Mouse (Mus musculus) stomach, embryonic 16.5 days (tissue): ENCODE measurements around the gene Dock6. TPM values are rescaled to one million over a fixed set of nuclear protein-coding genes. Genes with fewer than 3 reads are reported as not detected.
"Not testable (repeated sequence)": the region's sequence is repeated elsewhere in the genome, so short reads cannot be mapped to it uniquely, and the experiment has no call there.

ENCODE experiments used
- ATAC-seq: fragments of 200-750 bp; cut with Nextera tagmentation; 2 replicates; pipeline ENCODE4 v1.8.0; 2017; ENCODE audit warnings: moderate number of reproducible peaks, moderate TSS enrichment; ENCODE audit not compliant: insufficient read depth, low FRiP score
- H3K27ac ChIP-seq: fragments of 300-500 bp; sonication (generic); 2 replicates; pipeline ENCODE4 v1.5.1; 2014; ENCODE audit warnings: low read length
- H3K27me3 ChIP-seq: fragments of 300-500 bp; sonication (generic); 2 replicates; pipeline ENCODE4 v1.6.1; 2014; ENCODE audit warnings: low read length, control low read depth, mixed read lengths; ENCODE audit not compliant: control insufficient read depth, insufficient read depth
- H3K36me3 ChIP-seq: fragments of 300-500 bp; sonication (generic); 2 replicates; pipeline ENCODE4 v1.6.1; 2014; ENCODE audit warnings: low read length; ENCODE audit not compliant: control insufficient read depth, insufficient read depth
- H3K4me1 ChIP-seq: fragments of 300-500 bp; sonication (generic); 2 replicates; pipeline ENCODE4 v1.6.1; 2014; ENCODE audit warnings: low read length, control low read depth, mixed read lengths; ENCODE audit not compliant: control insufficient read depth, insufficient read depth
- H3K4me2 ChIP-seq: fragments of 300-500 bp; sonication (generic); 2 replicates; pipeline ENCODE4 v1.6.1; 2014; ENCODE audit warnings: low read depth, low read length, mixed read lengths
- H3K4me3 ChIP-seq: fragments of 300-500 bp; sonication (generic); replicated peaks from 2 replicates; pipeline ENCODE4 v1.5.1; 2014; ENCODE audit warnings: mild to moderate bottlenecking, low read length
- H3K9ac ChIP-seq: fragments of 300-500 bp; sonication (generic); 2 replicates; pipeline ENCODE4 v1.6.1; 2014; ENCODE audit warnings: low read length
- H3K9me3 ChIP-seq: fragments of 300-500 bp; sonication (generic); replicated peaks from 2 replicates; pipeline ENCODE4 v1.6.1; 2016; ENCODE audit warnings: low read length, control low read depth; ENCODE audit not compliant: control insufficient read depth
- WGBS: fragments of 180-500 bp; shearing (Covaris S2); extraction: QIAGEN DNeasy Blood & Tissue Kit; methylation state at CpG from one replicate; pipeline ENCODE4 v1.1.7; 2014; 5-methylcytosine and 5-hydroxymethylcytosine counted together
- polyA plus RNA-seq: library from polyadenylated mRNA; unstranded; fragments of >200 nt; fragmentation: Nextera tagmentation; extraction: Ambion mirVana; gene quantifications from 2 replicates; pipeline ENCODE4 v1.2.1, GENCODE M21; 2015

Dock6 gene
- 39.4 and 41.6 TPM in 2 replicates for polyA plus RNA-seq

DNA sequence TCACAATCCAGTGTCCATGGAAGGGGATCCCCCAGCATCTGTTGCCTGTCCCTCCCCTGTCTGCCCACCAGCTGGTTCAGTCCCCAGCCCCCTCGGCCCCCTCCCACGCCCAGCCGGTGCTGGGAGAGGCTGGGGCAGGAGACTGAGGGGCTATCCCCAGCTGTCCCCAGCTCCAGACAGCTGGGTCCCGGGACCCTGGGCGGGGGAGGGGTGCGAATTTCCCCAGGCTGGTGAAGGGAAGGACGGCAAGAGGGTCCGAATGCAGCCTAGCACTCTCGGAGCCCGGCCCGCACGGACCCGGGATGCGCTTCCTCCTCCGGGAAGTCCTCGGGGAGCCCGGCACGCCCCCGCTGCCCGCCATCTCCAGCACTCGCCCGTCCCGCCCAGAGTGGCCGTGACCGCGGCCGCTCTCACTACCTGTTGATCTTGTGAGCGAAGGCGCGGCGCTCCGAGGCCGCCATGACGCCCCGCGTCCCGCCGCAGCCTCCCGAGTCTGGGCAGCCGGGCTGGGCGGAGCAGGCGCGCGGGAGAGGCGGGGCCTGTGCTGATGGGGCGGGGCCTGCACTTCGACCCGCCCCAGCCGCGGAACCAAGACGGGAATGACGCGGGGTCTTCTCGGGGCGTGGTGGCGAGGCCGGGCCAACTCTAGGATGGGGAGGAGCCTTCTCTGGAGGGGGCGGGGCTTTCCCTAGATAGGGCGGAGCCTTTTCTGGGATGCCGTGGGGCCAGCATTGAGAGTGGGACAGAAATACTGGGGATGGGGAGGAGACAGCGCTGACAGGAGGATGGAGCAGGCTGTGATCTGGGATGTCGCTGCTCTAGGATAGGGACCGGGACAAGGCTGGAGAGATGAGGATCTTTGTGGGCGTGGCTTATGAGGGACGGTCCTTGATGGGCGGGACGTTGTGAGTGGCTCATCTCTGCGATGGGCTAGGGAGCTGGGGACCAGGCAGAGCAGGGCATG is at the start of gene Dock6:
Gene Dock6, minus strand, starts transcription at position 508 of the 964 bp plus-strand sequence.
- peak within 1 kb of the TSS; percentile 81 for H3K4me3 ChIP-seq

DNA sequence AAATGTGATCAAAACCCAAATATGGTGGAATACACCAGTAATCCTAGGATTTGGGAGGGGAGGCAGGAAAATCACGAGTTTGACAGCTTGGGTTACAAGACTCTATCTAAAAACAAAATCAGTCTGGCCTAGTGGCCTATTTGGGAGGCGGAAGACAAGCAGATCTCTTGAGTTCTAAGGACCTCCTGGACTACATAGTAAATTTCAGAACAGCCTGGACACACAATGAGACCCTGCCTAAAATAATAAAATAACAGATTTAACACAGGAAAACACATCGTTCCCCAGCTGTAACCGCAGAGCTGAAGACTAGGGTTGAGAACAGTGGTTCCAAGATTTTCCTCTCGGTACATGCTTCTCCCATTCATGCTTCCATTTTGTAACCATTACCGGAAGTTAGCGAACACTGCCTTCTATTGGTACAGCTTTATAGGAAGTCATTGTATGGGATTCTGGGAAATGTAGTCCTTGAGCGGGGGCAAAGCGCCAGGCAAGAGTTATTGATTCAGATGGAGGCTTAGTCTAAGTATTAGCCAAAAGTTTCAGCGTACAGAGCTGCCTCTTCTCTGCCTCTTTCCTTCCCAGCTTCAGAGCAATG is 48.9 kb upstream of the Dock6 start:
- no peaks in the 10 kb centered on the region for H3K36me3 ChIP-seq
- H3K9ac ChIP-seq = peak overlapping the region; percentile 61
- H3K4me3 ChIP-seq = peak overlapping the region; percentile 56
- no peak overlapping the region; the same call in 1 of the 2 replicates for H3K27ac ChIP-seq
- peak; percentile 83 for ATAC-seq
- H3K4me1 ChIP-seq = no peaks in the 10 kb centered on the region
- H3K27me3 ChIP-seq = peaks cover 6% of the 10 kb centered on the region; the same call in 1 of the 2 replicates
- 11% methylated on average over 10 of the region's 10 CpGs for WGBS
- H3K4me2 ChIP-seq = peak overlapping the region; percentile 61
- no peaks in the 10 kb centered on the region for H3K9me3 ChIP-seq

More for the DNA sequence above, at the start of gene Dock6:
- Histone ChIP-seq H3K9me3 (no peaks in the 10 kb centered on the region), H3K4me1 (peaks cover 24% of the 10 kb centered on the region), H3K36me3 (no peaks in the 10 kb centered on the region), H3K27ac (peak within 1 kb of the TSS; percentile 72), H3K4me2 (peak within 1 kb of the TSS; percentile 85), H3K27me3 (no peaks in the 10 kb centered on the region), H3K9ac (peak within 1 kb of the TSS; percentile 91)
- under 1% methylated on average over 68 of the region's 68 CpGs for WGBS
- ATAC-seq = peak; percentile 94

DNA sequence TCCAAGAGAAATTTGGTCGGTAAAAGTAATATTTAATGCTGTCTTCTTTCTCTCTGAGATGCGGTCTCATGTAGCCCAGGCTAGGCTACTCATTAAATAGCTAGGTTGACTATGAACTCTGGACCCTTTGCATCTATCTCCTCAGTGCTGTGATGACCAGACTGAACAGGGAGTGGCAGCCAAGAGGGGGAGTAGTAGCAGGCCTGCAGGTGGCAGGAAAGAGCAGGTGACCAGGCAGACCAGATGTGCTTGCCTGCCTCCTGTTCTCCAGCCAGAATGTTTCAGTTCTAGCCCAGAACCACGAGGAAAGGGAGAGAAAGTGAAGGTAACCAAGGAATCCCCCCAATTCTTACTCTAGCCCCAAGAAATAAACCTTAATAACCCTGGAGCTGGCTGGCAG is 36.8 kb upstream of the Dock6 start:
- no peak for ATAC-seq
- Histone ChIP-seq H3K9ac (no peak overlapping the region), H3K36me3 (no peaks in the 10 kb centered on the region), H3K27me3 (no peaks in the 10 kb centered on the region), H3K4me3 (no peak overlapping the region), H3K4me1 (no peaks in the 10 kb centered on the region), H3K9me3 (no peaks in the 10 kb centered on the region), H3K27ac (no peak overlapping the region), H3K4me2 (no peak overlapping the region)
- 52% methylated on average over 3 of the region's 3 CpGs for WGBS

DNA sequence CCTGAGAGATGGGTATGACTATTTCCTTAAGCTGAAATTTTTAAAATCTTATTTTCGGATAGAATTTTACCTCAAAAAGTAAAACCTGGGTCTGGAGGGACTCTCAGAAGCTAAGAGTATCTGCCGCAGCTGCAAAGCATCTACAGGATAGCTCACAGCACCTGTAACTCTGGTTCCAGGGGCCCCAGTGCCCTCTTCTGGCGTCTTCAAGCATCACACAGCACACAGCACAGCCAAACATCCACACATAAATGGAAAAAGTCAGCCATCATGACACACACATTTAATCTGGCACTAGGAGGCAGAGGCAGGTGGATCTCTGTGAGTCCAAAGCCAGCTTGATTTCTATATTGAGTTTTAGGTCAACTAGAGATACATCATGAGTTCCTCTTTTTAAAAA is 24.2 kb upstream of the Dock6 start:
- Histone ChIP-seq H3K36me3 (no peaks in the 10 kb centered on the region), H3K4me3 (no peak overlapping the region), H3K4me2 (no peak overlapping the region), H3K27ac (no peak overlapping the region), H3K9me3 (no peaks in the 10 kb centered on the region), H3K9ac (no peak overlapping the region), H3K27me3 (no peaks in the 10 kb centered on the region), H3K4me1 (no peaks in the 10 kb centered on the region)
- ATAC-seq = no peak
- 60% methylated on average over 3 of the region's 3 CpGs for WGBS

DNA sequence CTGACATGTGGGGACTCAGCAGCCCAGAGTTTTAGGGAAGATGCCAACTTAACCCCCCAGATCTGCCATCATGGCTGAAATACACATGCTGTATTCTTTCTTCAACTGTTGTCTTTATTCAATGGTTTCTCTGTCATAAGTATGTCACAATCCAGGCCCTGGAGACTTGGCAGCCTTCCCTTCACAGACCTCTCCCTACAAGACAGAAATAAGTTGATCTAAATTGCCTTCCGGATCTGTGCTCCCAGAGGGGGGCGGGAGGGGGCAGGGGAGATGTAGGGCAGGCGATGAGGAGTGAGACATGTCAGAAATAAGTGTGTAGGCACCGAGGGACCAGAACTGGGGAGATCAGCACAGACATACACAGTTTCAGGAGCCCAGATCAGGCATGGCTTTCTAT is 19.8 kb upstream of the Dock6 start:
- H3K9me3 ChIP-seq = no peaks in the 10 kb centered on the region
- H3K27me3 ChIP-seq = no peaks in the 10 kb centered on the region
- H3K9ac ChIP-seq = no peak overlapping the region
- no peak overlapping the region for H3K4me2 ChIP-seq
- no peak overlapping the region for H3K27ac ChIP-seq
- ATAC-seq = no peak
- WGBS = 52% methylated on average over 4 of the region's 4 CpGs
- H3K4me1 ChIP-seq = no peaks in the 10 kb centered on the region
- no peak overlapping the region for H3K4me3 ChIP-seq
- no peaks in the 10 kb centered on the region for H3K36me3 ChIP-seq

DNA sequence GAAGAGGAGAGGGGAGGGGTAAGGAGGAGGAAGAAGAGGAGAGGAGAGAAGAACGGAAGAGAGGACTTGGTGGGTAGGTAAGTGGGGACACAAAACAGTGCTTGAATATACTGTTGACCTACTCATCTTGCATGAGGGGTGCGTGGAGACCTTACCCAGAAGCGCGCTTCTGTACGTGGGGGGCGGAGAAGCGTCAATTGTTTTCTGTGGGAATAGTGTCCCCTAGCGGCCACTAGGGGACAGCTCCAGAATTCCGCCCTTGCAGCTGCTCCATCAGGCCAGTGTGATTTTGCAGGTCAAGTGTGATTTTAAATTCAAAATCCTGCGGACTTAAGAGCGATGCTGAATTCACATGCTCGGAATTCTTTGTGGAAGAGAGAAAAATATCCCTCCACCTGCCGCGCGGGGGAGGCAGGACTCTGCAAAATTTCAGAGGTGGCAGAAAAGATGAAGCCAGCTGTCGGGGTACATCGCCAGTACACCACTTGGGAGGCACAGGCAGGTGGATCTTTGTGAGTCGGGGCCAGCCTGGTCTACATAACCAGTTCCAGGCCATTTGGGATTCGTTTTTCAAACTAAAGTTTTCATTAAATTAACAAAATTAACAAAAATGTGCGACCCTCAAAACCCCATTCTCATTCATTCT is 18.6 kb upstream of the Dock6 start:
- Histone ChIP-seq H3K4me1 (no peaks in the 10 kb centered on the region), H3K36me3 (no peaks in the 10 kb centered on the region), H3K4me2 (peak overlapping the region; percentile 40), H3K9me3 (no peaks in the 10 kb centered on the region), H3K9ac (no peak overlapping the region), H3K27me3 (no peaks in the 10 kb centered on the region), H3K27ac (no peak overlapping the region), H3K4me3 (peak overlapping the region; percentile 25; the same call in 1 of the 2 replicates)
- WGBS = 13% methylated on average over 20 of the region's 20 CpGs
- peak; percentile 38; the same call in 1 of the 2 replicates for ATAC-seq

DNA sequence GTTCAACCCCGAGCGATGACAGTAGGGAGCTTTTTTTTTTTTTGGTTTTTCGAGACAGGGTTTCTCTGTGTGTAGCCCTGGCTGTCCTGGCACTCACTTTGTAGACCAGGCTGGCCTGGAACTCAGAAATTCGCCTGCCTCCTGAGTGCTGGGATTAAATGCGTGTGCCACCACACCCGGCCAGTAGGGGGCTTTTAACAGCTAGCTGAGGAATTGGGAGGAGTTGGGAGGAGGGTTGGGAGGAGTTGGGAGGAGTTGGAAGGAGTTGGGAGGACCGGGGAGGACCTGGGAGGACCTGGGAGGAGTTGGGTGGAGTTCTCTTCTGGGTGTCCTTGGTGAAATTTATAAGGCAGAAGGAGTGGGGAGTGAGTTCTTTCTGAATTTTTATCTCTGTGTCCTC is 16.9 kb upstream of the Dock6 start:
- H3K36me3 ChIP-seq, H3K4me3 ChIP-seq, H3K4me2 ChIP-seq, H3K9me3 ChIP-seq, H3K4me1 ChIP-seq, H3K9ac ChIP-seq, H3K27ac ChIP-seq, H3K27me3 ChIP-seq, ATAC-seq: not testable (repeated sequence)
- 58% methylated on average over 7 of the region's 7 CpGs for WGBS

DNA sequence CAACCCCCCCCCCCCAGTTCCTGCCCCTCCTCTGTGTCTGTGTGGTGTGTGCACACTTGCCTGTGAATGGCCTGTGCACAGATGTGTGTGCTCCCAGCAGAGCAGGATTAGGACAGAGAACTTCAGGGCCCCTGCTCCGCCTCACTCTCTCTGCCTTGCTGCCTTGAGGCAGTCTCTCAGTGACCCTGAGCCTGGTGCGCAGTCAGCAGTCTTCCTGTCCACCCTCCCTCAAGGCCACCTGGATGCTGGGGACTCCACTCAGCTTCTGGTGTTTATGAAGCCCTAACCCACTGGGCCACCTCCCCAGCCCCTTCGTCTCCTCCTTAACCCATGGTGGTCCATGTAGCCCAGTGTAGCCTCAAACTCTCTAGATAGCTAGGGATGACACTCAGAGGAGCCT is 15.3 kb upstream of the Dock6 start:
- ATAC-seq = no peak
- H3K4me2 ChIP-seq = no peak overlapping the region
- no peaks in the 10 kb centered on the region for H3K4me1 ChIP-seq
- no peaks in the 10 kb centered on the region for H3K36me3 ChIP-seq
- H3K27me3 ChIP-seq = no peaks in the 10 kb centered on the region
- 72% methylated on average over 3 of the region's 3 CpGs for WGBS
- H3K27ac ChIP-seq = no peak overlapping the region
- no peak overlapping the region for H3K9ac ChIP-seq
- no peaks in the 10 kb centered on the region for H3K9me3 ChIP-seq
- no peak overlapping the region for H3K4me3 ChIP-seq

DNA sequence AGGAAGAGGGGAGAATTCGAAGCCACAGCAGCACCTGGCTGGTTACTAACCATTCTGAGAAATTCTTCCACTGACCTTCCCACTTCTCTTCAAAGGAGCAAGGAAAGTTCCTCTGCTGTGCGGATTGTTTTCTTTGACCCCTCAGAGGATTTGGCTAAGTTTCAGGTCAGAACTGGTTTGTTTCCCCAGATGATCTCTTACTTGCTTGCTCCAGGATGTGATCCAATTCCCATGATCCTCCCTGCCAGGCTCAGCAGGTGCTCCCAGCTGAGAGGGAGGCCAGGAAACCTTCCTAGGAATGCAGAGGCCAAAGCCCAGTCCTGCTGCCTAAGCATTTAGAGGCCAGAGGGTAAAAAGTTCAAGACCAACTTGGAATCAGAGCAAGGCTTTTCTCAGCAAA is 14.2 kb upstream of the Dock6 start:
- Histone ChIP-seq H3K4me2 (no peak overlapping the region), H3K9me3 (no peaks in the 10 kb centered on the region), H3K4me1 (no peaks in the 10 kb centered on the region), H3K9ac (no peak overlapping the region), H3K36me3 (no peaks in the 10 kb centered on the region), H3K27ac (no peak overlapping the region), H3K4me3 (no peak overlapping the region), H3K27me3 (no peaks in the 10 kb centered on the region)
- no peak for ATAC-seq
- WGBS = 47% methylated on average over 2 of the region's 2 CpGs
